Mouse (Mus musculus): ENCODE data around the gene Otulin. TPM values are rescaled to one million over a fixed set of nuclear protein-coding genes. Genes with fewer than 3 reads are reported as not detected.

Gene Otulin
- polyA plus RNA-seq, 1 experiment: 36.9 TPM

DNA sequence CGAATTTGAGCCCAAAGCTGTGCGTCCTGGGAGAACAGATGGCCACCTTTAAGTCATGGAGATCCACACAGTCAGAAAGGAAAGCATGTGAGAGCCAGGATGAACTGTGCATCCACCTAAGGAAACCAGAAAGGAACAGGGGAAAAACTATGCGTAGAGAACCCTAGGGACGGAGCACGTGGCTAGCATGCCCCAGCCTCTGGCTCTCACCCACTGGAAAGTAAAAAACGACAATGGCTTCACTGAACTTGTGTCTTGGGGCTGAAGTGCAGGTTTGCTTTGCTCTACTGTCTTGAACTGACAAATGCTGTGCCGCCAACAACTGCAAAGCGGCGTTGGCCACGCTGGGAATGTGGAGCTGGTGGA, 4.6 kb downstream of the Otulin start:
- Histone ChIP-seq H3K4me2 (ENCODE audit: low read depth) (no peak overlapping the region), H3K36me3 (ENCODE audit: control insufficient read depth, insufficient read depth) (peaks cover 16% of the 10 kb centered on the region), H3K79me2 (ENCODE audit: control insufficient read depth, insufficient read depth) (peaks cover 90% of the 10 kb centered on the region), H3K27me3 (ENCODE audit: control insufficient read depth, insufficient read depth, insufficient read length) (no peaks in the 10 kb centered on the region), H3ac (ENCODE audit: control insufficient read depth, insufficient read length) (no peak overlapping the region), H3K4me3 (no peak overlapping the region)
- TF ChIP-seq USF1 (IDR thresholded peaks at IDR 0.05; ENCODE audit: low read depth) (no peak), TCF12 (IDR thresholded peaks at IDR 0.05; ENCODE audit: insufficient read depth, poor library complexity, severe bottlenecking) (no peak), TCF3 (IDR thresholded peaks at IDR 0.05; ENCODE audit: insufficient read length, low read depth) (no peak), MYOG (IDR thresholded peaks at IDR 0.05; ENCODE audit: control insufficient read depth in 1 of 3, insufficient read depth in 1 of 3, insufficient read length in 2 of 3, low read depth in 2 of 3) (no peak), SRF (IDR thresholded peaks at IDR 0.05; ENCODE audit: control insufficient read depth, insufficient read length, low read depth) (no peak), CEBPB (IDR thresholded peaks at IDR 0.05; ENCODE audit: insufficient read depth, poor library complexity, severe bottlenecking) (no peak), E2F4 (IDR thresholded peaks at IDR 0.05; ENCODE audit: insufficient read depth) (no peak), MAX (IDR thresholded peaks at IDR 0.05; ENCODE audit: low read depth) (no peak), POLR2A (IDR thresholded peaks at IDR 0.05; ENCODE audit: insufficient read length, low read depth) (no peak), POLR2AphosphoS2 (IDR thresholded peaks at IDR 0.05; ENCODE audit: insufficient read length, low read depth) (no peak), REST (IDR thresholded peaks at IDR 0.05; ENCODE audit: insufficient read depth, insufficient read length) (no peak), MYOD1 (IDR thresholded peaks at IDR 0.05; ENCODE audit: control insufficient read depth in 1 of 3, insufficient read length in 2 of 3, low read depth in 2 of 3) (no peak)

DNA sequence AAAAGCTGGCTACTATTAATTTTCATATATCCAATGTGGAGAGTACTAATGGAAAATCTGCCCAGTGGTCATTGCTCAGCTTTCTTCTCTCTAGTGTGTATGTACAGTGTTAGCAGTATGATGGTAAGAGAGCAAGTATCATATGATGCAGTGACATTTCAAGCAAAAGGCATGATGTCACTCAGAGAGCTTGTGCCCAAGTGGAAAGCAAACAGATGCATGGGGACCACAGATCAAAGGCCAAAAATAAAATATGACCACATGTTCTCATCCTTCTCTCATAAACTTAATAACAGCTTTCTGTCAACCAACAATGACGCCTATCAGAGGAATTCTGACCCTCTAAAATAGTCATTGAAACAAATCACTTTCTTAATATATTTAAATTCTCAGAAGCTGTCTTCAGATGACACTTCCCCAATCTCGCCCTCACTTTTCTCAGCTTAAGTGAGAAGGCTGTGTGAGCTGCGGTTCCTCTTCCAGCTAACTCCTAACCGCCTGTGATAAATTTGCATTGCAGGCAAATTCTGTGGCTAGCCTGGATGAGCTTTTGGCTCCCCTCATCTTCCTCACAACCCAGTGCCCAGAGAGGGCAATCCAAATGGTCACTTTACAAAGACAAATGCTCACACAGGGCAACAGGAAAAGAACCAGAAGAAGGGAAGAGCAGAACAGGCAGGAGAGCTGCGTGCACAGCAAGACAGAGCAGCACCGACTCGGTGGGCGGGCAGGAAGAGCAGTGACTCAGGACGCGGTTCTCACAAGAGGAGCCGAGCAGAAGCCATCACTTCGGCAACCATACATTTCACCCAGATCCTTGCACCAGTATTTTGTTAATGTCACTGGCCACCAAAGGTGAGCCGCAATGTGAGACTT, 5.2 kb downstream of the Otulin start:
- H3ac ChIP-seq (ENCODE audit: control insufficient read depth, insufficient read length): no peak overlapping the region
- H3K4me3 ChIP-seq: no peak overlapping the region
- peak overlapping the region; percentile 14 for H3K4me2 ChIP-seq (ENCODE audit: low read depth)
- H3K27me3 ChIP-seq (ENCODE audit: control insufficient read depth, insufficient read depth, insufficient read length): no peaks in the 10 kb centered on the region
- peaks cover 22% of the 10 kb centered on the region for H3K36me3 ChIP-seq (ENCODE audit: control insufficient read depth, insufficient read depth)
- H3K79me2 ChIP-seq (ENCODE audit: control insufficient read depth, insufficient read depth): peaks cover 96% of the 10 kb centered on the region
- TF ChIP-seq MYOG (IDR thresholded peaks at IDR 0.05; ENCODE audit: control insufficient read depth in 1 of 3, insufficient read depth in 1 of 3, insufficient read length in 2 of 3, low read depth in 2 of 3) (peak in 1 of 3 experiments; percentile 51), TCF12 (IDR thresholded peaks at IDR 0.05; ENCODE audit: insufficient read depth, poor library complexity, severe bottlenecking) (no peak), USF1 (IDR thresholded peaks at IDR 0.05; ENCODE audit: low read depth) (peak; percentile 26), CEBPB (IDR thresholded peaks at IDR 0.05; ENCODE audit: insufficient read depth, poor library complexity, severe bottlenecking) (no peak), REST (IDR thresholded peaks at IDR 0.05; ENCODE audit: insufficient read depth, insufficient read length) (no peak), E2F4 (IDR thresholded peaks at IDR 0.05; ENCODE audit: insufficient read depth) (no peak), POLR2A (IDR thresholded peaks at IDR 0.05; ENCODE audit: insufficient read length, low read depth) (no peak), MYOD1 (IDR thresholded peaks at IDR 0.05; ENCODE audit: control insufficient read depth in 1 of 3, insufficient read length in 2 of 3, low read depth in 2 of 3) (peak in 1 of 3 experiments; percentile 26), POLR2AphosphoS2 (IDR thresholded peaks at IDR 0.05; ENCODE audit: insufficient read length, low read depth) (no peak), MAX (IDR thresholded peaks at IDR 0.05; ENCODE audit: low read depth) (no peak)

DNA sequence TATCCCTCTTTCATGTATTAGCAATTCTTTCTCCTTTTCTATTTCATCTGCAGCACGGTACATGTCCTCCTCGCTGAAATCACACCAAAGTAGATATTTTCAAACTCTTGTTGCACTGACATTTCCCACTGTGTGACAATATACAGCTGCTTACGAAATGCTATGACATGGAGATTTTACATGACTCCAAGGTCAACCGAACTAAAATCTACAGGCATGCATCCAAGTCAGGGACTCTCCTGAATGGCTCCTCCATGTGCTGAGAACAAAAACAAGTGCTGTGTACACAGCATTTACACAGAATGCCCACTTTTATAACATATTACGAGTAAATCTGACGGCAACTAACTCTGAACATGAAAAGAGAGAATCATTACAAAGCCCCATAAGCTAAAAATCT, 7.2 kb downstream of the Otulin start:
- H3K27me3 ChIP-seq (ENCODE audit: control insufficient read depth, insufficient read depth, insufficient read length): no peaks in the 10 kb centered on the region
- peaks cover 78% of the 10 kb centered on the region for H3K79me2 ChIP-seq (ENCODE audit: control insufficient read depth, insufficient read depth)
- H3K4me3 ChIP-seq: no peak overlapping the region
- TF ChIP-seq MYOG (IDR thresholded peaks at IDR 0.05; ENCODE audit: control insufficient read depth in 1 of 3, insufficient read depth in 1 of 3, insufficient read length in 2 of 3, low read depth in 2 of 3) (no peak), POLR2A (IDR thresholded peaks at IDR 0.05; ENCODE audit: insufficient read length, low read depth) (no peak), CEBPB (IDR thresholded peaks at IDR 0.05; ENCODE audit: insufficient read depth, poor library complexity, severe bottlenecking) (no peak), TCF3 (IDR thresholded peaks at IDR 0.05; ENCODE audit: insufficient read length, low read depth) (no peak), TCF12 (IDR thresholded peaks at IDR 0.05; ENCODE audit: insufficient read depth, poor library complexity, severe bottlenecking) (no peak), SRF (IDR thresholded peaks at IDR 0.05; ENCODE audit: control insufficient read depth, insufficient read length, low read depth) (no peak), USF1 (IDR thresholded peaks at IDR 0.05; ENCODE audit: low read depth) (no peak), REST (IDR thresholded peaks at IDR 0.05; ENCODE audit: insufficient read depth, insufficient read length) (no peak), MAX (IDR thresholded peaks at IDR 0.05; ENCODE audit: low read depth) (no peak)
- H3K4me2 ChIP-seq (ENCODE audit: low read depth): no peak overlapping the region
- no peak overlapping the region for H3ac ChIP-seq (ENCODE audit: control insufficient read depth, insufficient read length)
- H3K36me3 ChIP-seq (ENCODE audit: control insufficient read depth, insufficient read depth): peaks cover 34% of the 10 kb centered on the region

DNA sequence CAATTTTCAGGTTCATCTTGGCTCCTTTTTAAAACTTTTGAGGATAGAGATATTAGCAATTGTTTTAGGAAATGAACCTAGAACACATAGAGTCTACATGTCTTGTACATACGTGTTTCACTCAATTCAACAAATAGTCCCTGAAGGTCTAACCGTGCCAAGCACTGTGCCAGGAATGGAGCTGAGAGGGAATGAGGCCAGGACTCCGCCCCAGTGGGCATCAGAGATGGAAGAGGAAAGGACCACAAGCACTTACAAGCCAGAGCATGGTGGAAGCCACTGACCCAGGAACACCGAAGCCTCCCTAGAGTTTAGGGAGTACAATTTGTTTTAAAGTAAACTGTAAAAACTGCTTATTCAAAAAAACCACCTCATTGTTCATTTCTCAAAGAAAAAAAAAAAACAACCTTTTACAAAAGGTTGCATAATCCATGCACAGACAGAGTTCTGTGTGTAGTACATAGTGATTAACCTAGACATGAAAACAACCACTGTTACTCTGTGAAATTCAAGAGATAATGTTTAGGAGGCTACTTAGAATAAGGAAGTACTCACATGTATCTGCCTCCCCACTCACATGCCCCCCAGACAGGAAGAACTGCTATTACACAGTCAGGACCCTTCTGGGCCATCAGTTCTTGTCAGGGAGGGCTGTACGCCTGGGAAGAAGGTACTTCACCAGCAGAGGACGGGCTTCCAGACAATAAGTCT, 9.9 kb downstream of the Otulin start:
- Histone ChIP-seq H3K4me3 (no peak overlapping the region), H3K79me2 (ENCODE audit: control insufficient read depth, insufficient read depth) (peaks cover 56% of the 10 kb centered on the region), H3K4me2 (ENCODE audit: low read depth) (no peak overlapping the region), H3ac (ENCODE audit: control insufficient read depth, insufficient read length) (no peak overlapping the region), H3K36me3 (ENCODE audit: control insufficient read depth, insufficient read depth) (peaks cover 58% of the 10 kb centered on the region), H3K27me3 (ENCODE audit: control insufficient read depth, insufficient read depth, insufficient read length) (no peaks in the 10 kb centered on the region)
- TF ChIP-seq MYOD1 (IDR thresholded peaks at IDR 0.05; ENCODE audit: control insufficient read depth in 1 of 3, insufficient read length in 2 of 3, low read depth in 2 of 3) (no peak), USF1 (IDR thresholded peaks at IDR 0.05; ENCODE audit: low read depth) (no peak), TCF3 (IDR thresholded peaks at IDR 0.05; ENCODE audit: insufficient read length, low read depth) (no peak), E2F4 (IDR thresholded peaks at IDR 0.05; ENCODE audit: insufficient read depth) (no peak), POLR2AphosphoS2 (IDR thresholded peaks at IDR 0.05; ENCODE audit: insufficient read length, low read depth) (no peak), SRF (IDR thresholded peaks at IDR 0.05; ENCODE audit: control insufficient read depth, insufficient read length, low read depth) (no peak), TCF12 (IDR thresholded peaks at IDR 0.05; ENCODE audit: insufficient read depth, poor library complexity, severe bottlenecking) (no peak), POLR2A (IDR thresholded peaks at IDR 0.05; ENCODE audit: insufficient read length, low read depth) (no peak), CEBPB (IDR thresholded peaks at IDR 0.05; ENCODE audit: insufficient read depth, poor library complexity, severe bottlenecking) (no peak), MYOG (IDR thresholded peaks at IDR 0.05; ENCODE audit: control insufficient read depth in 1 of 3, insufficient read depth in 1 of 3, insufficient read length in 2 of 3, low read depth in 2 of 3) (no peak), MAX (IDR thresholded peaks at IDR 0.05; ENCODE audit: low read depth) (no peak), REST (IDR thresholded peaks at IDR 0.05; ENCODE audit: insufficient read depth, insufficient read length) (no peak)

All from myocyte (in vitro differentiated cells).